Mouse (Mus musculus) heart, adult 2 months (tissue): ENCODE measurements at regions not wholly inside any gene's neighbourhood (a gene's known extent, or its start where the extent isn't known, plus 50 kb on each side); places are given as distances from the start of the nearest gene placed in this dataset.

Source experiments
- DNase-seq, 2 experiments: peaks; one replicate each; pipeline ENCODE4 v3.0.0; 2021
- H3K27ac ChIP-seq: fragments of 200-600 bp; 2 replicates; pipeline ENCODE4 v1.8.1; 2022
- H3K27me3 ChIP-seq: fragments of 200-500 bp; 2 replicates; pipeline ENCODE4 v1.6.1; 2012; ENCODE audit warnings: mild to moderate bottlenecking, low read length, inconsistent platforms, mixed read lengths; ENCODE audit not compliant: control insufficient read depth, insufficient read depth
- H3K36me3 ChIP-seq: fragments of 200-500 bp; 2 replicates; pipeline ENCODE4 v1.6.1; 2012; ENCODE audit warnings: low read length, inconsistent platforms; ENCODE audit not compliant: control insufficient read depth, insufficient read depth
- H3K4me1 ChIP-seq: fragments of 200-500 bp; 2 replicates; pipeline ENCODE4 v1.6.1; 2011; ENCODE audit warnings: low read length; ENCODE audit not compliant: control insufficient read depth, insufficient read depth
- H3K4me3 ChIP-seq: fragments of 200-600 bp; 2 replicates; pipeline ENCODE4 v1.8.1; 2022
- H3K79me2 ChIP-seq: fragments of 200-500 bp; replicated peaks from 2 replicates; pipeline ENCODE4 v1.6.1; 2012; ENCODE audit warnings: mild to moderate bottlenecking, inconsistent platforms, low read length, moderate library complexity, mixed read lengths; ENCODE audit not compliant: control insufficient read depth, insufficient read depth
- H3K9ac ChIP-seq: fragments of 200-500 bp; 2 replicates; pipeline ENCODE4 v1.6.1; 2012; ENCODE audit warnings: low read depth, mild to moderate bottlenecking, control low read depth, inconsistent platforms, low read length, mixed read lengths
- CTCF ChIP-seq: fragments of 200-600 bp; IDR thresholded peaks from 2 replicates; pipeline ENCODE4 v1.8.1; 2022; ENCODE audit warnings: antibody characterized with exemption, mild to moderate bottlenecking, moderate library complexity
- EP300 ChIP-seq: fragments of 200-500 bp; IDR thresholded peaks from 2 replicates; pipeline ENCODE4 v1.6.1; 2011; ENCODE audit warnings: low read depth, low read length, control low read depth; ENCODE audit not compliant: insufficient read depth
- POLR2A ChIP-seq: fragments of 200-500 bp; IDR thresholded peaks from 2 replicates; pipeline ENCODE4 v1.6.1; 2011; ENCODE audit warnings: mild to moderate bottlenecking, low read depth, low read length, control low read depth; ENCODE audit not compliant: insufficient read depth
- WGBS: fragments of 180-500 bp; shearing (Covaris S2); methylation state at CpG from one replicate; pipeline ENCODE4 v1.1.7; 2018; 5-methylcytosine and 5-hydroxymethylcytosine counted together
- intact Hi-C: fragments of 180-260 bp; cut with DNase I; formaldehyde crosslinking; loops from one replicate; pipeline ENCODE4 v1.15.1; 2025

DNA sequence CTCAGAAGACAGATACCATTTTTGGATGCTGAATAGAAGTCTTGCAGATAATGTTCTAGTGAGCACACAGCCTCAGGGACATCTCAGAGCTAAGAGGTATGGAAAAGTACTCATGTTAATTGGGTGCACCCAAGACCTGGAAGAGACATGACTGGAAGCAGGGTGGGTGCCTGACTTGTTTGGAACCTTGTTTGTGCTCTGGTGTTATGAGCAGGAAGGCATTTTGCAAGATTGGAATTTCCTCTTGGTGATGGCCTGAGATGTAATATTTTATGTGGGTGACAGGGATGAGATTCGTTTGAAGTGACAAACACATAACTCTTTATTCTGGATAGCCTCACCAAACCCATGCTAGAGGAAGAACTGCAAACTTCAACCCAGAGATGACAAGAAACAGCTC lies 53.7 kb upstream of the Fam49a start:
- H3K4me1 ChIP-seq, result no peaks in the 10 kb centered on the region
- no peaks in the 10 kb centered on the region for H3K27me3 ChIP-seq
- TF ChIP-seq EP300 (no peak), CTCF (no peak), POLR2A (no peak)
- H3K36me3 ChIP-seq, result no peaks in the 10 kb centered on the region
- no peak overlapping the region for H3K4me3 ChIP-seq
- DNase-seq, result no peak
- 30% methylated on average over 1 of the region's 1 CpGs for WGBS
- no peak overlapping the region for H3K27ac ChIP-seq
- H3K79me2 ChIP-seq, result no peaks in the 10 kb centered on the region
- intact Hi-C loops, result no loop called here
- no peak overlapping the region for H3K9ac ChIP-seq
